Mouse (Mus musculus) kidney, embryonic 15.5 days (tissue): ENCODE results near the gene Ikzf1. TPM values are rescaled to one million over a fixed set of nuclear protein-coding genes. Genes with fewer than 3 reads are reported as not detected.
A peak's percentile ranks its signal among the peaks of the same experiment; 100 is the strongest.

Source experiments
- ATAC-seq: fragments of 200-750 bp; cut with Nextera tagmentation; replicated peaks from 2 replicates; pipeline ENCODE4 v1.8.0; 2017; ENCODE audit warnings: moderate TSS enrichment; ENCODE audit not compliant: low FRiP score
- H3K27ac ChIP-seq: fragments of 300-500 bp; sonication (generic); 2 replicates; pipeline ENCODE4 v1.5.1; 2015; ENCODE audit warnings: mild to moderate bottlenecking, inconsistent platforms
- H3K27me3 ChIP-seq: fragments of 300-500 bp; sonication (generic); 2 replicates; pipeline ENCODE4 v1.6.1; 2015; ENCODE audit warnings: inconsistent platforms
- H3K36me3 ChIP-seq: fragments of 300-500 bp; sonication (generic); 2 replicates; pipeline ENCODE4 v1.6.1; 2015; ENCODE audit warnings: inconsistent platforms
- H3K4me1 ChIP-seq: fragments of 300-500 bp; sonication (generic); 2 replicates; pipeline ENCODE4 v1.6.1; 2015; ENCODE audit warnings: inconsistent platforms
- H3K4me2 ChIP-seq: fragments of 300-500 bp; sonication (generic); 2 replicates; pipeline ENCODE4 v1.6.1; 2015; ENCODE audit warnings: moderate library complexity, mild to moderate bottlenecking, inconsistent platforms
- H3K4me3 ChIP-seq: fragments of 300-500 bp; sonication (generic); replicated peaks from 2 replicates; pipeline ENCODE4 v1.5.1; 2015; ENCODE audit warnings: mild to moderate bottlenecking, inconsistent platforms
- H3K9ac ChIP-seq: fragments of 300-500 bp; sonication (generic); 2 replicates; pipeline ENCODE4 v1.6.1; 2015; ENCODE audit warnings: mild to moderate bottlenecking, inconsistent platforms
- H3K9me3 ChIP-seq: fragments of 300-500 bp; sonication (generic); replicated peaks from 2 replicates; pipeline ENCODE4 v1.6.1; 2016; ENCODE audit warnings: inconsistent platforms
- WGBS: fragments of 180-500 bp; shearing (Covaris S2); methylation state at CpG from one replicate; pipeline ENCODE4 v1.1.7; 2015; ENCODE audit warnings: mixed read lengths; 5-methylcytosine and 5-hydroxymethylcytosine counted together
- polyA plus RNA-seq: library from polyadenylated mRNA; unstranded; fragments of >200 nt; fragmentation: Nextera tagmentation; extraction: Ambion mirVana; gene quantifications from 2 replicates; pipeline ENCODE4 v1.2.1, GENCODE M21; 2015

Ikzf1 gene
- polyA plus RNA-seq, 1 experiment from 2014 or later, result 1.3 TPM

DNA sequence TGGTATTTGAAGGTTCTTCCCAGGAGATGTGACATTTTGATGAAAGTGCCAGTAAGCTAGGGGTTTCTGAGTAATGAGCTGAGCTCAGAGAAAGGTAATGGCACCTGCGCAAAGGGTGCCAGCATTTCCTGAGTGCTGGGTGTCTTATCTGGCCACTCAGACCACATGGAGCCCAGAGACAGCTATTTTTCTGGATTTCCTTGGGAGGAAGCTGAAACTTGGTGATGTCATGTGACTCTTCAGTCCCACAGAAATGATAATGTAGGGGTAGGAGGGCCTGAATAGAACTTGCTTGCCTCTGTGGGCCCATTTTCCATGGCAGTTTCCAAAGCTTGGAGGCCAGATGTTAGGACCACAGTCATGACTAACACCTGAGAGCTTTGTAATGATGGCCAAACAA lies 46.9 kb downstream of the Ikzf1 start:
- no peak overlapping the region for H3K4me2 ChIP-seq
- H3K27me3 ChIP-seq, result no peaks in the 10 kb centered on the region
- no peaks in the 10 kb centered on the region for H3K36me3 ChIP-seq
- no peak for ATAC-seq
- H3K4me1 ChIP-seq, result no peaks in the 10 kb centered on the region
- no peak overlapping the region for H3K27ac ChIP-seq
- no peak overlapping the region for H3K9ac ChIP-seq
- WGBS, result 100% methylated on average over 1 of the region's 1 CpGs
- no peak overlapping the region for H3K4me3 ChIP-seq
- no peaks in the 10 kb centered on the region for H3K9me3 ChIP-seq

- Histone ChIP-seq H3K4me3 (no peak overlapping the region), H3K27me3 (no peaks in the 10 kb centered on the region), H3K4me1 (no peaks in the 10 kb centered on the region), H3K4me2 (no peak overlapping the region), H3K9me3 (no peaks in the 10 kb centered on the region), H3K9ac (no peak overlapping the region), H3K27ac (no peak overlapping the region), H3K36me3 (no peaks in the 10 kb centered on the region)
- peak; percentile 82 for ATAC-seq
- 75% methylated on average over 8 of the region's 8 CpGs for WGBS
Measured at GRCm38 (mm10) chr11:11732972-11733770, 48.4 kb downstream of the Ikzf1 start.

DNA sequence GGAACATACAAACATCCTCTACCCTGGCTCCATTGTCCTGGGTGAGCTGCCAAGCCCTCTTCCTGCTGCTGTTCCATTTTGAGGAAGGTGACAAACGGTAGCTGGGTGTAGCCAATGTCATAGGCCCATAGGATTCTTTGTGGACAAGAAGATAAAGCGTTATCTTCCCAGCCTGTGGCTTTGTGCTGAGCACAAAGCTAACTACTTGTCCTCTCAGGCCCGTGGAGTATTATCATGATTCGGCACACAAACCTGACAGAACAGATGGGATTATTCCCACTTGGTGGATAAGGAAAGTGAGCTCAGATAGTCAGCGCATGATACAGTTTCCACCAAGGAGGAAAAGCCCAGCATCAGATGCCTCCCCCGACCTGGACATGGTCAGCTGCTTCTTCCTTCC lies 50.4 kb downstream of the Ikzf1 start:
- Histone ChIP-seq H3K9me3 (no peaks in the 10 kb centered on the region), H3K27me3 (no peaks in the 10 kb centered on the region), H3K4me1 (no peaks in the 10 kb centered on the region), H3K27ac (no peak overlapping the region), H3K9ac (no peak overlapping the region), H3K36me3 (no peaks in the 10 kb centered on the region), H3K4me3 (no peak overlapping the region), H3K4me2 (no peak overlapping the region)
- no peak for ATAC-seq
- 85% methylated on average over 6 of the region's 6 CpGs for WGBS

- 78% methylated on average over 4 of the region's 4 CpGs for WGBS
- Histone ChIP-seq H3K36me3 (no peaks in the 10 kb centered on the region), H3K4me1 (no peaks in the 10 kb centered on the region)
Measured at GRCm38 (mm10) chr11:11736948-11737347, 52.1 kb downstream of the Ikzf1 start.

GRCm38 (mm10) chr11:11737562-11737961 lies 52.8 kb downstream of the Ikzf1 start:
- Histone ChIP-seq H3K4me3 (no peak overlapping the region), H3K27me3 (no peaks in the 10 kb centered on the region), H3K9me3 (no peaks in the 10 kb centered on the region), H3K9ac (no peak overlapping the region), H3K36me3 (no peaks in the 10 kb centered on the region), H3K4me1 (no peaks in the 10 kb centered on the region), H3K4me2 (no peak overlapping the region), H3K27ac (no peak overlapping the region)
- ATAC-seq, result no peak
- 64% methylated on average over 2 of the region's 2 CpGs for WGBS

More at GRCm38 (mm10) chr11:11736948-11737347, 52.1 kb downstream of the Ikzf1 start:
- no peaks in the 10 kb centered on the region for H3K27me3 ChIP-seq
- H3K4me3 ChIP-seq, result no peak overlapping the region
- no peak overlapping the region for H3K9ac ChIP-seq
- H3K27ac ChIP-seq, result no peak overlapping the region
- no peaks in the 10 kb centered on the region for H3K9me3 ChIP-seq
- no peak for ATAC-seq
- H3K4me2 ChIP-seq, result no peak overlapping the region

GRCm38 (mm10) chr11:11739054-11739453 lies 54.3 kb downstream of the Ikzf1 start:
- Histone ChIP-seq H3K36me3 (no peaks in the 10 kb centered on the region), H3K4me1 (no peaks in the 10 kb centered on the region), H3K9me3 (no peaks in the 10 kb centered on the region), H3K27ac (no peak overlapping the region), H3K27me3 (no peaks in the 10 kb centered on the region), H3K4me2 (no peak overlapping the region), H3K4me3 (no peak overlapping the region), H3K9ac (no peak overlapping the region)
- WGBS, result 90% methylated on average over 3 of the region's 3 CpGs
- ATAC-seq, result no peak

DNA sequence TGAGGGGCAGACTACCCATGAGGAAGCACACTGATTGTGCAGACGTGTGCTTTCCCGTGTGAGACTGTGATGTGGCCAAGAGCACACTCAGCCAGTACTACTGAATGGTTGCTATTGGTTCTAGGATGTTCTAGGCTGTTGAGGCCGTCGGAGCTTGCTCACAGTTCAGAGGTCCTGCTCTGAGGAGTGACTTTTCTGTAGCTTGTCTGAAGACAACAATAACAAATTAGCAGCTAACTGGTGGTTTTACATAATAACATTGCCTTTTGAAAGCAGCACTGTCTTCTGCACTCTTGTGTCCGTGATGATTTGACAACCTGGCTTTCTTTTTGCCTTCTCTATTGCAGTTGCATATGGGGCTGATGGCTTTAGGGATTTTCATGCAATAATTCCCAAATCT lies 55.8 kb downstream of the Ikzf1 start:
- Histone ChIP-seq H3K4me3 (no peak overlapping the region), H3K9me3 (no peaks in the 10 kb centered on the region), H3K4me2 (no peak overlapping the region), H3K36me3 (no peaks in the 10 kb centered on the region), H3K9ac (no peak overlapping the region), H3K4me1 (no peaks in the 10 kb centered on the region), H3K27me3 (0 out of 2 replicates have a peak, but pooled peaks cover 3% of the 10 kb centered on the region), H3K27ac (no peak overlapping the region)
- WGBS, result 77% methylated on average over 5 of the region's 5 CpGs
- ATAC-seq, result no peak

DNA sequence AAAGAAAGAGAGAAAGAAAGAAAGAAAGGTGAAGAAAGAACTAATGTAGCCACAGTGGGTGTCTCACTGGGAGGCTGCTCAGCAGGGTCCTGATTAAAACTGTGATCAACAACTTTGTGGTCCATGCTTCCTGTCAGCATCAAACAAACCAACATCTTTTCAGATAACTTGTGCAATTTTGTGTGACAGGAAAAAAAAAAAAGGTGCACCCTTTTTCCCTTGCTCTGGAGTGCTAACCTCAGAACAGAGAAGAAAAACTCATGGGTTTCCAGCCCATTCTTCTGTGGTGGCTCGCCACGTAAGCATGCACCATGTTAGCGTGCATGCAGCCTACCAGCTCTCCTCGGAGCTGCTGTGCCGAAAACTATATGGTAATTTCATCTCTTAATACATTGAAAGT lies 56.8 kb downstream of the Ikzf1 start:
- Histone ChIP-seq H3K36me3 (no peaks in the 10 kb centered on the region), H3K4me3 (no peak overlapping the region), H3K27me3 (0 out of 2 replicates have a peak, but pooled peaks cover 3% of the 10 kb centered on the region), H3K27ac (no peak overlapping the region), H3K9ac (no peak overlapping the region), H3K4me2 (no peak overlapping the region), H3K9me3 (no peaks in the 10 kb centered on the region), H3K4me1 (no peaks in the 10 kb centered on the region)
- 93% methylated on average over 5 of the region's 5 CpGs for WGBS
- ATAC-seq, result no peak

- Histone ChIP-seq H3K9me3 (no peaks in the 10 kb centered on the region), H3K4me3 (no peak overlapping the region), H3K4me1 (no peaks in the 10 kb centered on the region), H3K9ac (no peak overlapping the region), H3K4me2 (no peak overlapping the region), H3K27ac (no peak overlapping the region), H3K36me3 (no peaks in the 10 kb centered on the region), H3K27me3 (0 out of 2 replicates have a peak, but pooled peaks cover 3% of the 10 kb centered on the region)
- 37% methylated on average over 2 of the region's 2 CpGs for WGBS
- no peak for ATAC-seq
Measured at GRCm38 (mm10) chr11:11742626-11743025, 57.8 kb downstream of the Ikzf1 start.

DNA sequence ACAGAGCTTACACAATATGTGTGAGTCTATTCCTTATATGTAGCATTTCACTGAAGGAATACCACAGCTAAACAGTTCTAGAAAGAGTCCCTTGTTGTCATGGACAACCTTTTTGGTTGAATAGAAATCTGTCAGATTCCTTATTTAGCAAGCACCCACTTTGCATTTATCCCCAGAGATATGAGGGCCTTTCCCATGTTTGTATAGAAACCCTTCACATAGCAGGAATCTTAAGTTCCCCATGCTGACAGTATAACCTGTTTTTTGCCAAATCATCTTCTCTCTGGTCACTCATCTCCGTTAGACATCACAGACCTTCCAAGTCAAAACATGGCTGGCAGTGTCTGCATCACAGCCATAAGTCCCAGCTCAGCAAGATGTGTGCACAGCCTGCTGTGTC lies 59.4 kb downstream of the Ikzf1 start:
- no peaks in the 10 kb centered on the region for H3K36me3 ChIP-seq
- WGBS, result 54% methylated on average over 1 of the region's 1 CpGs
- H3K27ac ChIP-seq, result no peak overlapping the region
- no peaks in the 10 kb centered on the region for H3K4me1 ChIP-seq
- no peak for ATAC-seq
- H3K9me3 ChIP-seq, result no peaks in the 10 kb centered on the region
- no peak overlapping the region for H3K4me2 ChIP-seq
- 0 out of 2 replicates have a peak, but pooled peaks cover 3% of the 10 kb centered on the region for H3K27me3 ChIP-seq
- no peak overlapping the region for H3K9ac ChIP-seq
- no peak overlapping the region for H3K4me3 ChIP-seq

DNA sequence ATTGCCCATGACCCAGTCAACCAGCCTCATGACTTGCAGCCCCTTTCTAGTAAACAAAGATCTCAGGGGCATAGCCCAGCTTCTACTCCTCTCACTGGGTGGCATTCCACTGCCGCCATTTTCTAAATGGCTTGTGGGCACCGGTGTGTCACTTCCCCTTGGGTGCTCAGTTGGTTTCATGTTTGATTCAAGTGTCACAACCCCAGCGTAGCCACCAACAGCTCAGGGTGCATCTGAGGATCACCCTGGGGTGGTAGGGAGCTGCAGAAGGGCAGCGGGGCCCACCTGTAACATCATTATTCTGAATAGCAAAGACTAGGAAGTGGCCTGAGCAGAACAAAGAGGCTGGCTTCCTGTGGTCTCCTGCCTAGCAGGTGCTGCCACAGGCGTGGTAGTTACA lies 66.3 kb downstream of the Ikzf1 start:
- H3K27ac ChIP-seq, result no peak overlapping the region
- no peaks in the 10 kb centered on the region for H3K36me3 ChIP-seq
- no peaks in the 10 kb centered on the region for H3K4me1 ChIP-seq
- no peak for ATAC-seq
- no peaks in the 10 kb centered on the region for H3K27me3 ChIP-seq
- no peak overlapping the region for H3K4me3 ChIP-seq
- 90% methylated on average over 5 of the region's 5 CpGs for WGBS
- H3K4me2 ChIP-seq, result no peak overlapping the region
- H3K9me3 ChIP-seq, result no peaks in the 10 kb centered on the region
- H3K9ac ChIP-seq, result no peak overlapping the region

DNA sequence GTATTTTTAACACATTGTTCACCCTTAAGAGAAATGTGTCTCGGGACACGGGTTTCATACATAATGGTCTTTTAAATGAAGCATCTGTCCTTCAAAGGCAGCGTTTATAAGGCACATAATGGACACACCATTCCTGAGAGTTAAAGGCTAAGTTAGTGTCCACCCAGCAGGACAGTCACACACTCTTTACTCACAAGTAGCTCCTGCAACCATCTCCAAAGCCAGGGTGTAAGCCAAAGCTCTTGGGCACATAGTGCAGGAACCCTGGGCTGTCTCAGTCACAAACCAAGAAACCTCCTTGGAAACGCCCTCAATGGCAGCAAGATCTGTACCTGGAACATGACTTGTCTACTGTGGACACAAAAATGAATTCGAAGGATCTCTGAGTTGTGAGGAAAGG lies 68.1 kb downstream of the Ikzf1 start:
- no peaks in the 10 kb centered on the region for H3K27me3 ChIP-seq
- H3K9ac ChIP-seq, result no peak overlapping the region
- H3K4me3 ChIP-seq, result no peak overlapping the region
- H3K36me3 ChIP-seq, result no peaks in the 10 kb centered on the region
- H3K27ac ChIP-seq, result no peak overlapping the region
- no peak overlapping the region for H3K4me2 ChIP-seq
- no peaks in the 10 kb centered on the region for H3K9me3 ChIP-seq
- WGBS, result 83% methylated on average over 5 of the region's 5 CpGs
- ATAC-seq, result no peak
- no peaks in the 10 kb centered on the region for H3K4me1 ChIP-seq

DNA sequence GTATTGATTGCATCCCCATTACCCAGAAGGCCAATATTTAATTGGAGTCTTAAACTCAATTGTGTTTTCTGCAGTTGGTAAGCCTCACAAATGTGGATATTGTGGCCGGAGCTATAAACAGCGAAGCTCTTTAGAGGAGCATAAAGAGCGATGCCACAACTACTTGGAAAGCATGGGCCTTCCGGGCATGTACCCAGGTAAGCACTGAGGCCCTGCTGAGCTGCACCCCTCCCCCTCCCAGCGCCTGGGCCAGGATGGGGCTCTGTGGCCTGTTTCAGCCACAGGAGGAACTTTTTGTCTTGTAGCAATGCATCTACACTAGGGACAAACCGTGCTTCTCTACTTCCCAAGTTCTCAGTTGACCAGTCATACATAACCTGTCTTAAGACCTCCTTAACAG lies 73.3 kb downstream of the Ikzf1 start:
- no peaks in the 10 kb centered on the region for H3K9me3 ChIP-seq

More for the DNA sequence above, 73.3 kb downstream of the Ikzf1 start:
- H3K4me2 ChIP-seq, result no peak overlapping the region
- H3K36me3 ChIP-seq, result no peaks in the 10 kb centered on the region
- H3K27me3 ChIP-seq, result no peaks in the 10 kb centered on the region
- no peak overlapping the region for H3K27ac ChIP-seq
- H3K4me1 ChIP-seq, result no peaks in the 10 kb centered on the region
- H3K4me3 ChIP-seq, result no peak overlapping the region
- ATAC-seq, result no peak
- 78% methylated on average over 6 of the region's 6 CpGs for whole genome bisulfite sequencing
- H3K9ac ChIP-seq, result no peak overlapping the region
